Mouse (Mus musculus) forebrain, embryonic 13.5 days (tissue): ENCODE data around the gene Rnf26. TPM values are rescaled to one million over a fixed set of nuclear protein-coding genes. Genes with fewer than 3 reads are reported as not detected.

Experiments
- ATAC-seq: fragments of 200-750 bp; cut with Nextera tagmentation; 2 replicates; pipeline ENCODE4 v1.8.0; 2017
- H3K27ac ChIP-seq: fragments of 300-500 bp; sonication (generic); 2 replicates; pipeline ENCODE4 v1.5.1; 2015; ENCODE audit warnings: inconsistent platforms, mild to moderate bottlenecking, moderate library complexity
- H3K27me3 ChIP-seq: fragments of 300-500 bp; sonication (generic); 2 replicates; pipeline ENCODE4 v1.6.1; 2015; ENCODE audit warnings: mild to moderate bottlenecking, inconsistent platforms
- H3K36me3 ChIP-seq: fragments of 300-500 bp; sonication (generic); 2 replicates; pipeline ENCODE4 v1.6.1; 2015; ENCODE audit warnings: mild to moderate bottlenecking, inconsistent platforms; ENCODE audit not compliant: poor library complexity, severe bottlenecking
- H3K4me1 ChIP-seq: fragments of 300-500 bp; sonication (generic); 2 replicates; pipeline ENCODE4 v1.6.1; 2015; ENCODE audit warnings: inconsistent platforms
- H3K4me2 ChIP-seq: fragments of 300-500 bp; sonication (generic); 2 replicates; pipeline ENCODE4 v1.6.1; 2015; ENCODE audit warnings: inconsistent platforms, mild to moderate bottlenecking, moderate library complexity
- H3K4me3 ChIP-seq: fragments of 300-500 bp; sonication (generic); 2 replicates; pipeline ENCODE4 v1.5.1; 2015; ENCODE audit warnings: mild to moderate bottlenecking, inconsistent platforms
- H3K9ac ChIP-seq: fragments of 300-500 bp; sonication (generic); 2 replicates; pipeline ENCODE4 v1.6.1; 2015; ENCODE audit warnings: mild to moderate bottlenecking, inconsistent platforms
- H3K9me3 ChIP-seq: fragments of 300-500 bp; sonication (generic); replicated peaks from 2 replicates; pipeline ENCODE4 v1.6.1; 2016; ENCODE audit warnings: inconsistent platforms
- WGBS: fragments of 180-500 bp; shearing (Covaris S2); methylation state at CpG from one replicate; pipeline ENCODE4 v1.1.7; 2015; 5-methylcytosine and 5-hydroxymethylcytosine counted together
- polyA plus RNA-seq: library from polyadenylated mRNA; unstranded; fragments of >200 nt; fragmentation: Nextera tagmentation; extraction: Ambion mirVana; gene quantifications from 2 replicates; pipeline ENCODE4 v1.2.1, GENCODE M21; 2015

Rnf26 gene
- polyA plus RNA-seq, 1 experiment from 2014 or later: 45.7 TPM

DNA sequence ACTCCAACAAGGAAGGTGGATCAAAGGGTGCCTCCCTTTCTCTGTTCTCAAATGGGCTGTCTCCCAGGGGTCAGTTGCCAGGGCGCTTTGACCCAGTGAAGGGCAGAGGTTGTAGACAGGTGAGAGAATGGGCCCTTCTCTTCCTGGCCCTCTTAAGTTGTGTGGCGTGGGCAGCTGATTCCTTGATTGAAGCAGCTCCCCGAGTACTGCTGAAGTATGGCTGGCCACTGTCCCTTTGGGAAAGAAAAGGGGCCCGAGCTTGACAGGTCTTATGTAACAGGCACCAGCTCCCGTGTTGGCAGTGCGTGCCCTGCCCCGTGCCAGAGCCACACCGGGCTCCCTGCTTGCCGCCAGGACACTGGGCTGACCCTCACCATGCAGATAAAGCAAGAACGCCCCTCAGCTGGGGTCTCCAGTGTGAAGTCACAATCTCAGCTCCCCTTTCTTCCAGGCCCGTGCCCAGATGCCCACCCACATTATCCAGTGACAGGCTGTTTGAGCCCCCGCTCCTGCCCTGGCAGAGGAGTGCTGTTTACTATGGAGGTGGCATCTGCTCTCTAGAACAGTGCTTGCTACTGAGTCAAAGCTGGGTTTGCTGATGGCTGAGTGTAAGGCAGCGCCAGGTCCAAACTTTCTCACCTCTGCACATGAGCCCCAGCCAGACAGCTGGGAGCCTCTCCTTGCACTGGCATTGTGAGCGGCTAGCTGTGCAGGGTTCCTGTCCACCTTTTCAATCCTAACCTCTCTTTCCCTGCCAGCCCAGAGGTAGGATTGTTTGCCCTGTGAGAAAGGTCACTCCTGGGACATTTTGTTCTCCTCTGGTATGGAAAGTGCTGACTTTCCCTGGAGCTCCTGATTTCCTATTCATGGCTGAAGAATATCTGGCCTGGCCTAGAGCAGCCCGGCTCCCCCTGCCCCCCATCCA lies 27.3 kb downstream of the Rnf26 start:
- H3K27me3 ChIP-seq: peaks cover 51% of the 10 kb centered on the region
- H3K36me3 ChIP-seq: no peaks in the 10 kb centered on the region
- 66% methylated on average over 15 of the region's 15 CpGs for WGBS
- H3K27ac ChIP-seq: no peak overlapping the region
- H3K4me1 ChIP-seq: peaks cover 38% of the 10 kb centered on the region
- ATAC-seq: no peak
- no peak overlapping the region for H3K9ac ChIP-seq
- H3K4me2 ChIP-seq: peak overlapping the region; percentile 97; the same call in 1 of the 2 replicates
- no peak overlapping the region for H3K4me3 ChIP-seq
- H3K9me3 ChIP-seq: no peaks in the 10 kb centered on the region

- 2% methylated on average over 10 of the region's 10 CpGs for WGBS
- Histone ChIP-seq H3K4me2 (peak overlapping the region; percentile 97), H3K27ac (no peak overlapping the region), H3K4me3 (peak overlapping the region; percentile 55), H3K27me3 (peaks cover 51% of the 10 kb centered on the region), H3K36me3 (no peaks in the 10 kb centered on the region), H3K4me1 (peaks cover 43% of the 10 kb centered on the region), H3K9ac (peak overlapping the region; percentile 73), H3K9me3 (no peaks in the 10 kb centered on the region)
- ATAC-seq: no peak
Measured at GRCm38 (mm10) chr9:44085276-44085675, 28.0 kb downstream of the Rnf26 start.

DNA sequence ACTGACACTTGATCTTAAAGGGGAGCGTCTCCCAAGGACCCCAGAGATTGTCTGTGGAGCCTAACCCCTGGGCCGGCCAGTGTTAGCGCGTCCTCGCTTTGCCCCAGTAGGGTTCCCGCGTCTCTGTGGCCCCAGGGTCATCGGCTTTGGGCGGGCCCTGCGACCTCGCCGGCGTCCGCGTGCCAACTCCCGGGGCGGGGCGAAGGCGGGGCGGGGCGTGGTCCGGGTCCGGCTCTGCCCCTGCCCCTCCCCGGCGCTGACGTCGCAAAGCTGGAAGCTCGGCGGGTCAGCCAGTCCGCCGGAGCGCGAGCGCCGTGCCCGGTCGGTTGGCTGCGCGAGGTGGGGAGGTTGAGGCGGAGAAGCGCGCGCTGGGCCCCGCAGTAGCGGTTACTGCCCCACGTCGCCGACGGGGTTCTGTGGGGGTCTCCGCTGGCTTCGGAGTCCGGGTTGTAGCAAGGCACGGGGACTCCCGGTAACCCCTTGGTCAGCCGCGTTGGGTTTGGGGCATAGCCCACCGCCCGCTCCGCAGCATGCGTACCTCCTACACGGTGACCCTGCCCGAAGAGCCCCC lies 28.6 kb downstream of the Rnf26 start:
- H3K27ac ChIP-seq: no peak overlapping the region
- ATAC-seq: peak; percentile 70
- H3K4me3 ChIP-seq: peak overlapping the region; percentile 55
- peak overlapping the region; percentile 97 for H3K4me2 ChIP-seq
- H3K36me3 ChIP-seq: no peaks in the 10 kb centered on the region
- H3K9ac ChIP-seq: peak overlapping the region; percentile 73
- peaks cover 43% of the 10 kb centered on the region for H3K4me1 ChIP-seq
- peaks cover 51% of the 10 kb centered on the region for H3K27me3 ChIP-seq
- under 1% methylated on average over 59 of the region's 62 CpGs for WGBS
- H3K9me3 ChIP-seq: no peaks in the 10 kb centered on the region

DNA sequence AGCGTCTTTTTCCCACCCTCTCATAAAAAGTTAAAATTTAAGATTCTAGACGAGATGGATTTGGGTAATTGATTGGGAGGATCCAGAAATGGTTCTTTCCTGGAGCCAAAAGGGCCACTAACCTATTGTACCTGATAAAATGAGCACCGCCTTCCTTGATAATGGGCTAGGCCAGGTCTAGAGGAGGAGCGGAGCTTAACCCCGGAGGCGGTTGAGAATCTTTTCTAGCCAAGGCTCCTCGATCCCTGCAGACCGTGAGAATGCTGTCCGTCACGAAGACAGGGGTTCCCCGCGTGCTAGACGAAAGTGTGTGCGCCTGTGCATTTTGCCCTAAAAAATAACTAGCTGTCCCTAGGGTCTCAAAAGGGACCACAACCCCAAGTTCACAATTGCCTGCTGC lies 29.1 kb downstream of the Rnf26 start:
- Histone ChIP-seq H3K9me3 (no peaks in the 10 kb centered on the region), H3K27me3 (peaks cover 50% of the 10 kb centered on the region), H3K4me2 (peak overlapping the region; percentile 97), H3K36me3 (no peaks in the 10 kb centered on the region), H3K27ac (no peak overlapping the region), H3K4me1 (peaks cover 43% of the 10 kb centered on the region), H3K4me3 (peak overlapping the region; percentile 55), H3K9ac (peak overlapping the region; percentile 73)
- 2% methylated on average over 14 of the region's 14 CpGs for WGBS
- ATAC-seq: no peak

DNA sequence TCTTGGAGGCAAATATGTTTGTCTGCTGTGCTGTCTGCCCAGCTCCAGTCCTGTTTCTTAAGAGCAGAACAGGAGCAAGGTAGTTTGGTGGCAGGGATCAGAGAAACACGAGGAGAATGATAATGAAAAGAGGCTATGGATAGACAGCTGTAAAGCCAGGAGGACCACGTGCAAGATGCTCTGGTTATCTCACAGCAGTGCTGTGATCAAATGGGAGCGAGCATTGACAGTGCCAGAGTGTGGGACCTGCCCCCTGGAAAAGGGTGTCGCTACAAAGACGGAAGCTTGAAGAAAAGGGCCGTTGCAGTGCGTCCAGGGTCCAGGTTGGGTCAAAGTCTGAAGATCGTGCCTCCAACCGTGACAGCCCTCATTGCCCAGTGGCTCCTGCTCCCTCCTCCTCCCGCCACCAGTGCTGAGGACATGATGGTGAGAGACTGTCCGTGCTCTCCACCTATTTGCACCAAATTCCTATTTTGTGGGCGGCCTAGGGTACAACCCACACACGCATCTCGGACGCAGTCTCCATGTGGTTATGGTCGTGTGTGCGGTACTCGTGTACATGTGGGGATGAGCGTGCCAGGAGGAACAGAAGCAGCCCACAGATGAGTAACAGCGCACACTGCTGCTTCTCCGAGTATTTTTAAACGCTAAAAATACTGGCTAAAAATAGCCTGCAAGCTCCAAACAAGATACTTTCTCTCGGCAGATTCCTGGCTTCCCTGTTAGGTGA lies 29.8 kb downstream of the Rnf26 start:
- Histone ChIP-seq H3K9ac (0 out of 2 replicates have a peak overlapping the region, but pooled peaks have one; percentile 73), H3K4me2 (peak overlapping the region; percentile 97), H3K27ac (no peak overlapping the region), H3K4me1 (peaks cover 49% of the 10 kb centered on the region), H3K4me3 (peak overlapping the region; percentile 55), H3K27me3 (peaks cover 48% of the 10 kb centered on the region), H3K9me3 (no peaks in the 10 kb centered on the region), H3K36me3 (no peaks in the 10 kb centered on the region)
- 11% methylated on average over 23 of the region's 23 CpGs for whole genome bisulfite sequencing
- ATAC-seq: no peak

DNA sequence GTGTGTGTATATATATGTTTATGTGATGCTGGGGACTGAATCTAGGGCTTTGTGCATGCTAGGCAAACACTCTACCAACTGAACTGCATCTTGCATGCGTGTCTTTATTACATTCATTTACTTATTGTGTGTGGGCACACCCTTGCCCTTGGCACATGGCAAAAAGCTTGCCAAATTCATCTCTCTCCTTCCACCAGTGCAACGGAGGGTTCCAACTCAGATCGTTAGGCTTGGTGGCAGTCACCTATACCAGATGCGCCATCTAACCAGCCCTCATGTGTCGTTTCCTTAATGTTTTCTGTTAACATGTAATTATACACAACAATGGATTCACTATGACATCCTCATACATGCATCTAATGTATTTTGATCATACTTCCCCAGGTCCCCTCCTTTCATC lies 31.1 kb downstream of the Rnf26 start:
- no peak for ATAC-seq
- H3K9ac ChIP-seq: no peak overlapping the region
- H3K4me1 ChIP-seq: peaks cover 45% of the 10 kb centered on the region
- H3K9me3 ChIP-seq: no peaks in the 10 kb centered on the region
- WGBS: 84% methylated on average over 5 of the region's 5 CpGs
- H3K4me2 ChIP-seq: no peak overlapping the region
- no peak overlapping the region for H3K4me3 ChIP-seq
- no peaks in the 10 kb centered on the region for H3K36me3 ChIP-seq
- peaks cover 40% of the 10 kb centered on the region for H3K27me3 ChIP-seq
- no peak overlapping the region for H3K27ac ChIP-seq

GRCm38 (mm10) chr9:44081581-44081980 lies 31.7 kb downstream of the Rnf26 start:
- 59% methylated on average over 5 of the region's 5 CpGs for WGBS

DNA sequence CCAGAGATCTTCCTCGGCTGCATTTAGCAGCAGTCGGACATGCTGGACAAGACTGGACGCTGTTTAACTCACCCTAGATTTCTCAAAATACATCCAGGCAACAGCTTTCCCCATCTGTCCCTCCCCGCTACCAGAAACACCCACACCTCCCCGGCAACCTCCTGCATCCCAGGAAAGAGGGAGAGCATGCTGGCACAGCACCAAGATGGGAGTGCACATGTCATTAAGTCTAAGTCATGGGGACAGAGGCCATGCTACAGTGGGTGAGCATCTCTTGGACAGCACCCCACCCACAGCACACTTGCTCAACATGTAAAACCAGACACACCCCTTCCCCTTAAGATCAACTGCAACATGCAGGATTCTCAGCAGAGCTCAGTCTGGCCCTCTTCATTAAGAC lies 32.4 kb downstream of the Rnf26 start:
- 73% methylated on average over 5 of the region's 5 CpGs for WGBS
- H3K27me3 ChIP-seq: peaks cover 28% of the 10 kb centered on the region
- H3K9me3 ChIP-seq: no peaks in the 10 kb centered on the region
- H3K4me2 ChIP-seq: no peak overlapping the region
- H3K4me1 ChIP-seq: peaks cover 42% of the 10 kb centered on the region
- H3K36me3 ChIP-seq: no peaks in the 10 kb centered on the region
- no peak overlapping the region for H3K9ac ChIP-seq
- H3K27ac ChIP-seq: no peak overlapping the region
- ATAC-seq: no peak
- H3K4me3 ChIP-seq: no peak overlapping the region

More at GRCm38 (mm10) chr9:44081581-44081980, 31.7 kb downstream of the Rnf26 start:
- no peak overlapping the region for H3K27ac ChIP-seq
- no peaks in the 10 kb centered on the region for H3K36me3 ChIP-seq
- no peak overlapping the region for H3K4me3 ChIP-seq
- H3K4me2 ChIP-seq: no peak overlapping the region
- H3K4me1 ChIP-seq: peaks cover 42% of the 10 kb centered on the region
- ATAC-seq: no peak
- no peaks in the 10 kb centered on the region for H3K9me3 ChIP-seq
- H3K27me3 ChIP-seq: peaks cover 34% of the 10 kb centered on the region
- no peak overlapping the region for H3K9ac ChIP-seq

GRCm38 (mm10) chr9:44079997-44080780 lies 33.1 kb downstream of the Rnf26 start:
- no peaks in the 10 kb centered on the region for H3K9me3 ChIP-seq
- no peak for ATAC-seq
- no peak overlapping the region for H3K9ac ChIP-seq
- 77% methylated on average over 10 of the region's 10 CpGs for WGBS
- no peak overlapping the region for H3K4me3 ChIP-seq
- H3K4me2 ChIP-seq: no peak overlapping the region
- H3K27ac ChIP-seq: no peak overlapping the region
- peaks cover 39% of the 10 kb centered on the region for H3K4me1 ChIP-seq
- H3K36me3 ChIP-seq: no peaks in the 10 kb centered on the region
- peaks cover 21% of the 10 kb centered on the region for H3K27me3 ChIP-seq

GRCm38 (mm10) chr9:44078955-44079756 lies 34.2 kb downstream of the Rnf26 start:
- ATAC-seq: peak; percentile 82
- 30% methylated on average over 16 of the region's 16 CpGs for WGBS
- Histone ChIP-seq H3K36me3 (no peaks in the 10 kb centered on the region), H3K27me3 (peaks cover 16% of the 10 kb centered on the region), H3K4me1 (peaks cover 29% of the 10 kb centered on the region), H3K9me3 (no peaks in the 10 kb centered on the region), H3K9ac (peak overlapping the region; percentile 47), H3K27ac (no peak overlapping the region), H3K4me2 (no peak overlapping the region), H3K4me3 (no peak overlapping the region)
